Mouse (Mus musculus) myocyte (in vitro differentiated cells): Measurements from ENCODE around the gene Gm42906.

Experiments used
- MAX ChIP-seq: IDR thresholded peaks from one replicate; pipeline ENCODE4 v1.6.1; 2011; ENCODE audit warnings: low read depth, mild to moderate bottlenecking, control low read depth
- MYOG ChIP-seq, 3 experiments: IDR thresholded peaks; one replicate each; pipeline ENCODE4 v1.6.1; 2011; ENCODE audit warnings: control low read depth in 2 of 3, low read depth in 2 of 3, mild to moderate bottlenecking in 2 of 3; ENCODE audit not compliant: insufficient read length in 2 of 3, control insufficient read depth in 1 of 3, insufficient read depth in 1 of 3

- TF ChIP-seq MAX: no peak
- no peak for TF ChIP-seq MYOG (IDR thresholded peaks at IDR 0.05; ENCODE audit: control insufficient read depth in 1 of 3, insufficient read depth in 1 of 3, insufficient read length in 2 of 3, low read depth in 2 of 3)
Observed at GRCm38 (mm10) chr5:151166266-151166665, 261.7 kb downstream of the Gm42906 start.
